ENCODE assay signal across 28 mouse cellular contexts in genomic region chr6:6053946-6054345, GRCm38 (mm10).
DNase-seq lines count a peak whose midpoint lies in the region; ATAC-seq and TF ChIP-seq lines count a peak whose summit lies in the region.
"Had no signal": no experiment of that assay in that cellular context is flagged by ENCODE, and none has a peak within 500 bp of the region (broad histone marks: within the 10 kb centered on the region; RNA-seq: fewer than 3 reads in every experiment).

No protein-coding gene starts in this region.

- no peaks in the 10 kb centered on the region for H3K36me3 ChIP-seq in kidney, adult 2 months (ENCODE audit: control insufficient read depth, insufficient read depth, low read length)
- H3K36me3 ChIP-seq in kidney, embryonic 16.5 days (ENCODE audit: insufficient read depth, low read length), result no peaks in the 10 kb centered on the region
- H3K36me3 ChIP-seq: embryonic facial prominence, embryonic 12.5 days; hindbrain, embryonic 12.5 days; neural tube, embryonic 13.5 days had no signal

- no peak overlapping the region for H3K27ac ChIP-seq in kidney, adult 2 months (ENCODE audit: insufficient read depth, low read depth, low read length)
- no peak overlapping the region for H3K27ac ChIP-seq in kidney, embryonic 16.5 days (ENCODE audit: low read length)
- H3K27ac ChIP-seq: embryonic facial prominence, embryonic 12.5 days; heart, embryonic 10.5 days; hindbrain, embryonic 12.5 days; liver, embryonic 14.5 days; macrophage; neural tube, embryonic 13.5 days had no signal

- no peaks in the 10 kb centered on the region for H3K27me3 ChIP-seq in kidney, adult 2 months (replicated peaks; ENCODE audit: control insufficient read depth, insufficient read depth, low read length)
- no peaks in the 10 kb centered on the region for H3K27me3 ChIP-seq in kidney, embryonic 16.5 days (ENCODE audit: insufficient read depth, low read length)
- no peaks in the 10 kb centered on the region for H3K27me3 ChIP-seq in Patski
- H3K27me3 ChIP-seq: embryonic facial prominence, embryonic 12.5 days; hindbrain, embryonic 12.5 days; neural tube, embryonic 13.5 days had no signal

- no peak overlapping the region for H3K4me3 ChIP-seq in kidney, adult 2 months (ENCODE audit: insufficient read depth, low read depth, low read length)
- no peak overlapping the region for H3K4me3 ChIP-seq in kidney, embryonic 16.5 days (ENCODE audit: low read length)
- H3K4me3 ChIP-seq: embryonic facial prominence, embryonic 12.5 days; erythroblast, embryonic 14.5 days; heart, embryonic 10.5 days; hindbrain, embryonic 12.5 days; neural tube, embryonic 13.5 days had no signal

- CTCF ChIA-PET in Patski (lab: Charles Lee), result interaction anchor here (1.9 kb wide), 1 partner anchor 10 kb away, joined by 7 read pairs; no protein-coding TSS in a partner anchor

- no peak for TF ChIP-seq CTCF in kidney, adult 2 months (conservative IDR thresholded peaks at IDR 0.05; ENCODE audit: insufficient read depth, insufficient read length, low read depth, low read length)
- TF ChIP-seq CTCF in Patski (IDR thresholded peaks at IDR 0.05), result no peak

- no peaks in the 10 kb centered on the region for H3K9me3 ChIP-seq in kidney, embryonic 16.5 days (ENCODE audit: low read length)
- H3K9me3 ChIP-seq: embryonic facial prominence, embryonic 12.5 days; heart, embryonic 10.5 days; hindbrain, embryonic 12.5 days; neural tube, embryonic 13.5 days had no signal

- no peak overlapping the region for H3K4me2 ChIP-seq in kidney, embryonic 16.5 days (replicated peaks; ENCODE audit: low read depth, low read length)
- H3K4me2 ChIP-seq: embryonic facial prominence, embryonic 12.5 days; hindbrain, embryonic 12.5 days; neural tube, embryonic 13.5 days had no signal

- DNase-seq in kidney, adult 2 months, result peak; percentile 52
- DNase-seq in kidney, adult 18-20 months, result no peak
- DNase-seq in kidney, postnatal 25 days, result peak; percentile 14 to 41
- peak; percentile 5 for DNase-seq in Muller cell, postnatal 12 days (ENCODE audit: inconsistent ontology term)
- peak; percentile 58 for DNase-seq in Patski (ENCODE audit: low read depth, low spot score)
- no peak for DNase-seq in cerebellum, postnatal 25 days
- DNase-seq: adrenal gland, adult 8-10 months; B cell, adult 2 months; cerebellum, adult 8-10 months; cerebellum, postnatal 36 days; gastrocnemius, postnatal 10 days; heart, postnatal 36 days; layer of hippocampus, postnatal 36 days; left cerebral cortex, postnatal 4 days; liver; lung, adult 2 months; lung, postnatal 10 days; spleen, adult 18-20 months; thymus, postnatal 14 days had no signal

- 40% methylated on average over 3 of the region's 3 CpGs for WGBS in kidney, adult 2 months
- WGBS in kidney, embryonic 16.5 days, result 55% methylated on average over 3 of the region's 3 CpGs

- in situ Hi-C loops in Patski (cut with MboI; ENCODE audit: low pct_unique_long_range_greater_than_20kb), result no loop called here

- no peak for ATAC-seq in kidney, embryonic 16.5 days (ENCODE audit: low FRiP score, low TSS enrichment)
- ATAC-seq in Patski, result no peak
- ATAC-seq in inflammation-experienced regulatory T-cells, adult 6 months, result no peak

- H3K4me1 ChIP-seq in kidney, adult 2 months (ENCODE audit: control insufficient read depth, insufficient read depth, low read length), result no peaks in the 10 kb centered on the region
- H3K4me1 ChIP-seq in kidney, embryonic 16.5 days (ENCODE audit: insufficient read depth, low read length), result no peaks in the 10 kb centered on the region
- H3K4me1 ChIP-seq: embryonic facial prominence, embryonic 12.5 days had no signal

- H3K9ac ChIP-seq in kidney, embryonic 16.5 days (replicated peaks; ENCODE audit: low read length), result no peak overlapping the region
- H3K9ac ChIP-seq: embryonic facial prominence, embryonic 12.5 days; hindbrain, embryonic 12.5 days; liver, embryonic 14.5 days; neural tube, embryonic 13.5 days had no signal

- TF ChIP-seq POLR2A in kidney, adult 2 months (IDR thresholded peaks at IDR 0.05; ENCODE audit: low read depth, low read length), result no peak

- POLR2A ChIA-PET in Patski (lab: Charles Lee), result no interaction called here

Comparison
In these comparisons a context has a peak if more than half of its experiments do, and no peak if none do; other contexts are left out.
1. DNase-seq: peak in kidney, adult 2 months (single experiment), kidney, postnatal 25 days (2 of 2), Muller cell, postnatal 12 days (single experiment) and Patski (single experiment); none in kidney, adult 18-20 months (single experiment) and cerebellum, postnatal 25 days (0 of 2).